Mouse (Mus musculus) G1E-ER4 (cell line): ENCODE data around the gene Rbbp9. TPM values are rescaled to one million over a fixed set of nuclear protein-coding genes. Genes with fewer than 3 reads are reported as not detected.

Source experiments
- GATA1 ChIP-seq: IDR thresholded peaks from one replicate; pipeline ENCODE4 v1.8.0; 2012; ENCODE audit warnings: low read length, inconsistent platforms
- polyA plus RNA-seq: library from polyadenylated mRNA; stranded (reverse); fragments of >175 nt; gene quantifications from 2 replicates; pipeline ENCODE4 v1.2.3, GENCODE M21; 2012

Gene Rbbp9
- polyA plus RNA-seq, 1 experiment = 1.4 TPM

GRCm38 (mm10) chr2:144526981-144527820 lies 23.5 kb downstream of the Rbbp9 start, which contains the start of the genes Dzank1 and Polr3f:
Gene Dzank1, minus strand, starts transcription at chr2:144527414.
Gene Polr3f, plus strand, starts transcription at chr2:144527718.
- TF ChIP-seq GATA1 = no peak

GRCm38 (mm10) chr2:144525856-144526255 lies 24.8 kb downstream of the Rbbp9 start:
- no peak for TF ChIP-seq GATA1

GRCm38 (mm10) chr2:144519772-144520171 lies 30.9 kb downstream of the Rbbp9 start:
- TF ChIP-seq GATA1 = no peak

- TF ChIP-seq GATA1 = no peak
Measured at GRCm38 (mm10) chr2:144514619-144515018, 36.0 kb downstream of the Rbbp9 start.

GRCm38 (mm10) chr2:144502134-144502533 lies 48.5 kb downstream of the Rbbp9 start:
- TF ChIP-seq GATA1 = no peak

Other genes starting within 250 kb of the Rbbp9 start
- not detected in 2 replicates for gene Ovol2, start 218.7 kb downstream of the Rbbp9 start, polyA plus RNA-seq
- gene Kat14, start 181.9 kb downstream of the Rbbp9 start, polyA plus RNA-seq = 14.7 and 22.7 TPM in 2 replicates
- 27.9 TPM in 1 of 2 replicates, not detected in the other for gene Pet117, start 181.9 kb downstream of the Rbbp9 start, polyA plus RNA-seq
- not detected in 2 replicates for gene Dzank1, start 23.5 kb downstream of the Rbbp9 start, polyA plus RNA-seq
- gene Polr3f, start 23.2 kb downstream of the Rbbp9 start, polyA plus RNA-seq = 16.7 and 18.9 TPM in 2 replicates
- 7.5 and 9.2 TPM in 2 replicates for gene Sec23b, start 5.4 kb upstream of the Rbbp9 start, polyA plus RNA-seq
- 1.7 and 2.4 TPM in 2 replicates for gene Smim26, start 43.2 kb upstream of the Rbbp9 start, polyA plus RNA-seq
- gene Dtd1, start 49.0 kb upstream of the Rbbp9 start, polyA plus RNA-seq = 15.0 and 24.3 TPM in 2 replicates